Mouse (Mus musculus): ENCODE results near the gene Sumo2.
"Not testable (repeated sequence)": the region's sequence is repeated elsewhere in the genome, so short reads cannot be mapped to it uniquely, and the experiment has no call there.

Sumo2 gene

GRCm38 (mm10) chr11:115536038-115536681 is at the start of gene Sumo2:
Sumo2 (minus strand) TSS chr11:115536276.
- peak; percentile 99 for DNase-seq (ENCODE audit: low spot score)

- DNase-seq (ENCODE audit: low spot score): no peak
These were observed 49.6 kb upstream of the Sumo2 start for GRCm38 (mm10) chr11:115585573-115586100.

DNA sequence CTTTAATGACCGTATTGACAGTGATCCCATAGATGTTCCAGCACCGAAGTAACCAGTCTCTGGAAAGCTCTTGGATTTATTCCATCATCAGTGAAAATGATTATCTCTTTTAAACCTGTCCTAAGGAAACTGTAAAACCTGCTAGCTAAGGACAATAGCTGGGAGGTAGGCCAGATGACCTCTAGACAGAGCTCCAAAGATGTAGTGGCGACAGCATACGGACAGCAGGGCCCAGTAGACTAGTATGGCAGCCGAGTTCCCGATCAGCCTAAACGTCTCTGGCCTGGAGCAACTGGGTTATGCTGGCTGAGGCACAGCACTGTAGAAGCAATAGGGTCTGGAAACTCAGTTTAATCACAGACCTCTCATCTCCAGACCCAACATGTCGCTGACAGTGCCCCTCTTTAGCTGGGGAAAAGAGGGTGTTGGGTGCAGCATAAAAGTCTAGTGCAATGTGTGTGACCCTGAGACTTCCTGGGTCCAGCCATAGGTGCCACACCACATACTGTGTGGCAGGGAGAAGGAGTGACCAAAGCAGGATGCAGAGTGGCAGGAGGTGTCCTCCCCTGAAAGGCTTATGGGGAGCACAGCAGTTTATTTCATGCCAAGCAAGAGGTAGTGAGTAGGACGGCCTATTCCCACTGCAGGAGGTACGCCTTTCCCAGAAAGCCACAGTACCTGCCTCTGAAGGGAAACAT is 48.4 kb upstream of the Sumo2 start:
- DNase-seq (ENCODE audit: low spot score): no peak

DNA sequence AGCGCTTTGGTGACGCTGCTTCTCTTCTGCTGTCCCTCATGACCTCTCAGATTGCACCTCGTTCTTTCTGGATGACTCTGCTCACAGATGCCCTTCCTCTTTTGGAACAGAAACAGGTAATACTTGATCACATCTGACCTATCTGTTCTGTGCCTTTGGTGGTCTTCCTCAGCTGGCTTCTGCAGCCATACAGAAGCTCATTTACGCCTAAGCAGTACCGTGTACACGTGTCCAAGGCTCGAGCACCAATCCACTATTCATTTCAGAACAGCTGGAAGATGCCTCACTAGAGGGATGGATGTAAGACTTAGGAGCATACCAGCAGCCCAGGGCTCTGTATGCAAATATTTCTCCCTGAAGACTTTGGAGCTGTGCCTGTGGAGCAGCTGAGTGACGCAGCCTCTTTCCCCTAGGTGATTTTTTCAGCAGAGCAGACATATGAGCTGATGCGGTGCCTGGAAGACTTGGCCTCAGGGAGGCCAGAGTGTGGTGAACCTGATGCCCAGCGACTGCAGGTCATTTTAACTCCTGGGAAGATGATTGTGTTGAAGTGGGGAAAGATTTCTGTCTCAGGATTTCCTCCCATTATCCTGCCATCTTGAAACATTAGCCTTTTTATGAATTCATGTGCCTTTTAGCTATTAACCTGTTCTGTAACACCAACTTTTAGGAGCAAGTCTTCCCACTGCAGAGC is 47.0 kb upstream of the Sumo2 start:
- DNase-seq (ENCODE audit: low spot score): no peak

DNA sequence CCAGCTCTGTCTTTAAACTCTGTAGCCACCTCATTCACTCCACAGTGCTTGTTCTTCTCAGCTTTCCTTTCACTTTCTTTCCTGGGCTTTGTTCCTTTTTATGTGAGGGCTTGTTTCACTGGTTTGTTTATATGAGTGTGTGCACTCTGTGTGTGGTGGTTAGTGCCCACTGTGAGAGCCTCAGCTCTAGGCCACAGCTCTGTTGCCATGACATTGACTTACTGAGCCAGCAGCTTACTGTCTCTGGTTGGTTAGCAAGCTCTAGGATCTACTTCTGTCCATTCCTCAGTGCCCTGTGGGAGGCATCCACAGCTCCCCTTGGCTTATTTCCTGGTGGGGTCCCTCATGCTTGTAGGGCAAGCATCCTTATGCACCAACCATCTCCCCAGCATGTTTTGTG is 43.0 kb upstream of the Sumo2 start:
- DNase-seq (ENCODE audit: low spot score): no peak

GRCm38 (mm10) chr11:115564961-115565360 is 28.9 kb upstream of the Sumo2 start:
- no peak for DNase-seq (ENCODE audit: low spot score)

GRCm38 (mm10) chr11:115564064-115564809 is 28.2 kb upstream of the Sumo2 start, which contains the start of gene Nup85:
Nup85 (plus strand) TSS chr11:115564434.
- peak; percentile 97 for DNase-seq (ENCODE audit: low spot score)

GRCm38 (mm10) chr11:115563406-115563805 is 27.3 kb upstream of the Sumo2 start:
- DNase-seq (ENCODE audit: low spot score): no peak

- DNase-seq (ENCODE audit: low spot score): no peak
These were observed 19.6 kb upstream of the Sumo2 start for GRCm38 (mm10) chr11:115555717-115556116.

- no peak for DNase-seq (ENCODE audit: low spot score)
These were observed 16.7 kb upstream of the Sumo2 start for GRCm38 (mm10) chr11:115552783-115553182.

DNA sequence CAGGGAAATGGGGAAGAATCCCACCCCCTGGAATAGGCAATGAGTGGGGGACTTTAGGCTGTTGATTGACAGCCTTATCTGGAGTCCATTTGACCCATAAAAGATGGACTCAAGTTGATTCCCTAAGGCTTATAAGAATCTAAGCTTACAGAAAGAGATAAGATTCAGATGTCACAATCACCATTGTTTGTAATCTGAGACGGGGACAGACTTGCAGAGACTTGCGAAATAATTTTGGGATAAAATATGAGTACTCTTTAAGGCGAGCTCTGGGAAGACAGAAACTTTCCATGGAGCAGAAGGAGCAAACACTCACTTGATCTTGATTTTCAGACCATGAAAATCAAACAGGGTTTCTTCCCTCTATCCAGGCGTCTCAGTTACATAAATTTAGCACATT is 7.5 kb upstream of the Sumo2 start:
- no peak for DNase-seq (ENCODE audit: low spot score)

DNA sequence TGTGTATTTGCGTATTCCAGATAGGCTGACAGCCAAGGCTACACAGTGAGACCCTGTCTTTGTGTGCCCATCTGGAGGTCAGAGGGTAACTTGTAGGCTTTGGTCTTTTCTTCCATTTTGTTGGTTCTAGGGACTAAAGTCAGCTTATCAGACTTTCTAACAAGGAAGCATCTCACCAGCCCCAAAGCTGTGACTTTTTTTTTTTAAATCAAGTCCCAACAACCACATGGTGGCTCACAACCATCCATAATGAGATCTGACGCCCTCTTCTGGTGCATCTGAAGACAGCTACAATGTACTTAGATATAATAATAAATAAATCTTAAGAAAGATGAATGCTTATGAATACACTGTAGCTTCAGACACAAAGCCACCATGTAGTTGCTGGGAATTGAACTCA is 2.0 kb upstream of the Sumo2 start:
- DNase-seq (ENCODE audit: low spot score): no peak

- DNase-seq (ENCODE audit: low spot score): no peak
These were observed 936 bp upstream of the Sumo2 start for GRCm38 (mm10) chr11:115536856-115537568.

DNA sequence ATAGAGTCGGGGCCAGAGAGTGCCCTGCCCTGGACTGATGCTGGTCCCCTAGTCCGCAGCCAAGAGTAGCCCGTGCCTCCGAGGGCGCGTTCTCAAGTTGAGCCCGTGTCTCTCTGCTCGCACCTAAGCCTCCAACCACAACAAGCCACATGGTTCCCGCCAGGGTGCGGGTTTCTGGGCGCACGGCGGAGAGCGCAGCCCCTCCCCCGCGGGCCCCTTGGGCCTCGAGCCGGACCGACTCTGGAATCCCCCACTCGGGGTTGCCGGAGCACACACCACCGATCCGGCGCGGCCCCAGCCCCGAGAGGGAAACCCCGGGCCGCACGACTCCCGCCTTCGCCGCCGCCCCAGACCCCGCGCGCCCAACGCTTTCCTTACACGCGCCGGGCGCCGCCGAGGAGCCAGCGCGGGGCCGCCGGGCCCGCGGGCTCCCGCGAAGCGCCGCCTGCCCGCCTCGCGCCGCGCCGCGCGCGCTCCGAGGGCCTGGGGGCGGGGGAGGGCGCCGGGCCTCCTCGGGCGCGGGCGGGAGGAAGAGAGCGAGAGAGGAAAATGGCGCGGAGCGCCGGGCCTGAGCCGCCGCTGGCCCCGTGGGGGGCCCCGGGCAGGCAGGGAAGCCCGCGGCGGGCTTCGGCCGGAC is 557 bp downstream of the Sumo2 start:
- peak; percentile 49 for DNase-seq (ENCODE audit: low spot score)

GRCm38 (mm10) chr11:115534759-115535371 is 1.2 kb downstream of the Sumo2 start:
- DNase-seq (ENCODE audit: low spot score): no peak

DNA sequence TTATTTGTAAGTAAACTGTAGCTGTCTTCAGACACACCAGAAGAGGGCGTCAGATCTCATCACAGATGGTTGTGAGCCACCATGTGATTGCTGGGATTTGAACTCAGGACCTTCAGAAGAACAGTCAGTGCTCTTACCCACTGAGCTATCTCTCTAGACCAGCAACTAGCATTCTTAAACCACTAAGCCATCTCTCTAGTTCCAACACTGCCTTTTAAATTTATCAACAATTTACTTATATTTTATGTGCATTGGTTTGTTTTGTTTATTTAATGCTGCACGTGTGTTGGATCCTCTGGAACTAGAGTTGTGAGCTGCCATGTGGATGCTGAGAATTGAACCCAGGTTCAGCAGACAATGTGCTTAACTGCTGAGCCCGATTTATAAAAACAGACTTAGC is 9.6 kb downstream of the Sumo2 start:
- not testable (repeated sequence) for DNase-seq (ENCODE audit: low spot score)

DNA sequence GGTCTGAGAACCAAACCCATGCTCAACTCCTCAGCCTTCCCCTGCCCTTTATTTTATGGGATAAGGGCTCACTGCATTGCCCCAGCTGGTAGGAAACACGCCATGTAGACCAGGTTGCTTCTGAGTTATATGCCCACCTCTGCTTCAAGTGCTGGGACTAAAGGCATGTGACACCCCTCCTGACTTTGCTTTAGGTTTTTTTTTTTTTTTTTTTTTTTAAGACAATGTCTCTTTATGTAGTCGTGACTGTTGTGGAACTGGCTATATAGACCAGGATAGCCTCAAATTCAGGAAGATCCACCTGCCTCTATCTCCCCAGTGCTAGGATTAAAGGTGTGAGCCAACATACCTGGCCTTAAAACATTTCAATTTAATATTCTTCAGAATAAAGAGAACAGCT is 13.4 kb downstream of the Sumo2 start:
- no peak for DNase-seq (ENCODE audit: low spot score)

DNA sequence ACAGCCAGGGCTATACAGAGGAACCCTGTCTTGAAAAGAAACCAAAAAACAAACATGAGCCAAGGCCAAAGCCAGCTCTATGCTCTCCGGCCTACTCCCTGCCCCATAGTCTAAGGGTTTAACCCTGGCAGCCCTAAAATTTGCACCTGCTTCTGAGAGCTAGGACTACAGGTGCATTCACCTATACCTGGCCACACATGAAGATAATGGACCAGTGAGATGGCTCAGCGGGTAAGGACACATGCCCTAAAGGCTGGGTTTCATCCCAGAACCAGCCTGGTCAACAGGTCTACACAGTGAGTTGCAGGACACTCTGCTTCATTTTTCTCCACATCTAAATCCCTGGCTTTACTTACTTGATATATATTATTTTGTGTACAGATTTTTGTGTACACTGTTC is 13.8 kb downstream of the Sumo2 start:
- DNase-seq (ENCODE audit: low spot score): no peak

- DNase-seq (ENCODE audit: low spot score): no peak
These were observed 15.0 kb downstream of the Sumo2 start for GRCm38 (mm10) chr11:115521080-115521479.

- DNase-seq (ENCODE audit: low spot score): no peak
These were observed 15.9 kb downstream of the Sumo2 start for GRCm38 (mm10) chr11:115520218-115520617.

GRCm38 (mm10) chr11:115519581-115519980 is 16.5 kb downstream of the Sumo2 start:
- no peak for DNase-seq (ENCODE audit: low spot score)
